Mouse (Mus musculus) heart, embryonic 12.5 days (tissue): ENCODE data around the gene Evi5l. TPM values are rescaled to one million over a fixed set of nuclear protein-coding genes. Genes with fewer than 3 reads are reported as not detected.
A peak's percentile ranks its signal among the peaks of the same experiment; 100 is the strongest.

Experiments used
- ATAC-seq: fragments of 200-750 bp; cut with Nextera tagmentation; 2 replicates; pipeline ENCODE4 v1.8.0; 2017; ENCODE audit warnings: moderate TSS enrichment, moderate library complexity; ENCODE audit not compliant: insufficient number of reproducible peaks, low FRiP score
- H3K27ac ChIP-seq: fragments of 300-500 bp; sonication (generic); 2 replicates; pipeline ENCODE4 v1.5.1; 2016; ENCODE audit warnings: mild to moderate bottlenecking, moderate library complexity; ENCODE audit not compliant: poor library complexity, severe bottlenecking
- H3K27me3 ChIP-seq: fragments of 300-500 bp; sonication (generic); replicated peaks from 2 replicates; pipeline ENCODE4 v1.6.1; 2016; ENCODE audit warnings: mild to moderate bottlenecking, moderate library complexity
- H3K36me3 ChIP-seq: fragments of 300-500 bp; sonication (generic); 2 replicates; pipeline ENCODE4 v1.6.1; 2016; ENCODE audit warnings: mild to moderate bottlenecking, moderate library complexity
- H3K4me1 ChIP-seq: fragments of 300-500 bp; sonication (generic); replicated peaks from 2 replicates; pipeline ENCODE4 v1.6.1; 2016; ENCODE audit warnings: mild to moderate bottlenecking
- H3K4me2 ChIP-seq: fragments of 300-500 bp; sonication (generic); 2 replicates; pipeline ENCODE4 v1.6.1; 2016; ENCODE audit warnings: mild to moderate bottlenecking, moderate library complexity
- H3K4me3 ChIP-seq: fragments of 300-500 bp; sonication (generic); 2 replicates; pipeline ENCODE4 v1.5.1; 2016; ENCODE audit warnings: mild to moderate bottlenecking
- H3K9ac ChIP-seq: fragments of 300-500 bp; sonication (generic); 2 replicates; pipeline ENCODE4 v1.6.1; 2016; ENCODE audit warnings: mild to moderate bottlenecking, moderate library complexity
- H3K9me3 ChIP-seq: fragments of 300-500 bp; sonication (generic); replicated peaks from 2 replicates; pipeline ENCODE4 v1.6.1; 2016; ENCODE audit warnings: mild to moderate bottlenecking, moderate library complexity
- WGBS: fragments of 180-500 bp; shearing (Covaris S2); methylation state at CpG from one replicate; pipeline ENCODE4 v1.1.7; 2016; 5-methylcytosine and 5-hydroxymethylcytosine counted together
- polyA plus RNA-seq: library from polyadenylated mRNA; unstranded; fragments of >200 nt; fragmentation: Nextera tagmentation; extraction: Ambion mirVana; gene quantifications from 2 replicates; pipeline ENCODE4 v1.2.1, GENCODE M21; 2016

The Evi5l gene
- polyA plus RNA-seq, 1 experiment from 2014 or later: 15.2 TPM

GRCm38 (mm10) chr8:4219617-4220016 lies 53.2 kb downstream of the Evi5l start:
- WGBS: 83% methylated on average over 3 of the region's 3 CpGs
- peaks cover 76% of the 10 kb centered on the region for H3K27me3 ChIP-seq

GRCm38 (mm10) chr8:4222059-4222458 lies 55.7 kb downstream of the Evi5l start:
- Histone ChIP-seq H3K4me2 (no peak overlapping the region), H3K36me3 (no peaks in the 10 kb centered on the region), H3K27me3 (peaks cover 70% of the 10 kb centered on the region), H3K9me3 (no peaks in the 10 kb centered on the region), H3K4me3 (no peak overlapping the region), H3K27ac (no peak overlapping the region), H3K4me1 (peaks cover 10% of the 10 kb centered on the region), H3K9ac (no peak overlapping the region)
- ATAC-seq: no peak

More at GRCm38 (mm10) chr8:4219617-4220016, 53.2 kb downstream of the Evi5l start:
- Histone ChIP-seq H3K4me3 (no peak overlapping the region), H3K9me3 (no peaks in the 10 kb centered on the region), H3K4me2 (no peak overlapping the region), H3K4me1 (peaks cover 17% of the 10 kb centered on the region; the same call in 1 of the 2 replicates), H3K36me3 (no peaks in the 10 kb centered on the region), H3K9ac (no peak overlapping the region), H3K27ac (no peak overlapping the region)
- ATAC-seq: no peak

- no peaks in the 10 kb centered on the region for H3K9me3 ChIP-seq
- peaks cover 7% of the 10 kb centered on the region for H3K4me1 ChIP-seq
- H3K4me2 ChIP-seq: peak overlapping the region; percentile 60
- H3K27ac ChIP-seq: no peak overlapping the region
- peaks cover 54% of the 10 kb centered on the region for H3K27me3 ChIP-seq
- 24% methylated on average over 4 of the region's 4 CpGs for WGBS
- H3K36me3 ChIP-seq: no peaks in the 10 kb centered on the region
- peak overlapping the region; percentile 33 for H3K4me3 ChIP-seq
- 0 out of 2 replicates have a peak, but pooled peaks have one; percentile 6 for ATAC-seq
- 0 out of 2 replicates have a peak overlapping the region, but pooled peaks have one; percentile 12 for H3K9ac ChIP-seq
Observed at GRCm38 (mm10) chr8:4226323-4226722, 60.0 kb downstream of the Evi5l start.

GRCm38 (mm10) chr8:4226739-4227347 lies 60.5 kb downstream of the Evi5l start, which contains the start of gene Lrrc8e:
Gene Lrrc8e, plus strand, starts transcription at chr8:4226827.
- peak; percentile 76 for ATAC-seq
- Histone ChIP-seq H3K9me3 (no peaks in the 10 kb centered on the region), H3K4me1 (peaks cover 7% of the 10 kb centered on the region), H3K4me3 (peak within 1 kb of the TSS; percentile 33), H3K36me3 (no peaks in the 10 kb centered on the region), H3K4me2 (peak within 1 kb of the TSS; percentile 60), H3K9ac (0 out of 2 replicates have a peak within 1 kb of the TSS, but pooled peaks have one; percentile 12), H3K27me3 (peaks cover 52% of the 10 kb centered on the region), H3K27ac (no peak within 1 kb of the TSS)
- WGBS: 3% methylated on average over 33 of the region's 33 CpGs

GRCm38 (mm10) chr8:4227919-4228318 lies 61.6 kb downstream of the Evi5l start:
- Histone ChIP-seq H3K36me3 (no peaks in the 10 kb centered on the region), H3K4me1 (peaks cover 7% of the 10 kb centered on the region), H3K27ac (no peak overlapping the region), H3K4me3 (no peak overlapping the region), H3K27me3 (peaks cover 57% of the 10 kb centered on the region), H3K9me3 (no peaks in the 10 kb centered on the region), H3K4me2 (no peak overlapping the region), H3K9ac (no peak overlapping the region)
- ATAC-seq: no peak
- WGBS: 86% methylated on average over 4 of the region's 4 CpGs

GRCm38 (mm10) chr8:4229784-4230183 lies 63.4 kb downstream of the Evi5l start:
- 58% methylated on average over 5 of the region's 5 CpGs for WGBS
- Histone ChIP-seq H3K4me1 (peaks cover 7% of the 10 kb centered on the region), H3K27ac (no peak overlapping the region), H3K36me3 (no peaks in the 10 kb centered on the region), H3K4me2 (no peak overlapping the region), H3K9me3 (no peaks in the 10 kb centered on the region), H3K4me3 (no peak overlapping the region), H3K27me3 (peaks cover 51% of the 10 kb centered on the region), H3K9ac (no peak overlapping the region)
- no peak for ATAC-seq

- no peak overlapping the region for H3K4me2 ChIP-seq
- H3K27me3 ChIP-seq: peaks cover 55% of the 10 kb centered on the region
- no peak for ATAC-seq
Observed at GRCm38 (mm10) chr8:4230612-4231351, 64.4 kb downstream of the Evi5l start.

GRCm38 (mm10) chr8:4237814-4238433 lies 71.6 kb downstream of the Evi5l start:
- H3K9me3 ChIP-seq: no peaks in the 10 kb centered on the region
- H3K27me3 ChIP-seq: peaks cover 15% of the 10 kb centered on the region
- H3K36me3 ChIP-seq: peaks cover 21% of the 10 kb centered on the region
- H3K4me1 ChIP-seq: peaks cover 23% of the 10 kb centered on the region
- peak overlapping the region; percentile 65 for H3K4me3 ChIP-seq
- peak overlapping the region; percentile 76 for H3K4me2 ChIP-seq
- no peak; the same call in 1 of the 2 replicates for ATAC-seq
- H3K27ac ChIP-seq: peak overlapping the region; percentile 89
- H3K9ac ChIP-seq: peak overlapping the region; percentile 79
- 15% methylated on average over 15 of the region's 15 CpGs for whole genome bisulfite sequencing

More at GRCm38 (mm10) chr8:4230612-4231351, 64.4 kb downstream of the Evi5l start:
- Histone ChIP-seq H3K36me3 (no peaks in the 10 kb centered on the region), H3K9me3 (no peaks in the 10 kb centered on the region), H3K4me1 (peaks cover 7% of the 10 kb centered on the region), H3K27ac (no peak overlapping the region), H3K4me3 (no peak overlapping the region), H3K9ac (no peak overlapping the region)
- WGBS: 44% methylated on average over 10 of the region's 10 CpGs

GRCm38 (mm10) chr8:4238434-4239192 lies 72.2 kb downstream of the Evi5l start, which contains the start of the genes Map2k7 and Gm49320:
Gene Map2k7, plus strand, starts transcription at chr8:4238740.
Gene Gm49320, plus strand, starts transcription at chr8:4238865.
- Histone ChIP-seq H3K27me3 (peaks cover 15% of the 10 kb centered on the region), H3K36me3 (peaks cover 28% of the 10 kb centered on the region), H3K4me2 (peak within 1 kb of the TSS; percentile 76), H3K9ac (peak within 1 kb of the TSS; percentile 81), H3K4me3 (peak within 1 kb of the TSS; percentile 65), H3K4me1 (peaks cover 23% of the 10 kb centered on the region), H3K27ac (peak within 1 kb of the TSS; percentile 89), H3K9me3 (no peaks in the 10 kb centered on the region)
- peak; percentile 95 for ATAC-seq
- 0% methylated on average over 69 of the region's 71 CpGs for WGBS

- Histone ChIP-seq H3K27me3 (peaks cover 15% of the 10 kb centered on the region), H3K27ac (peak overlapping the region; percentile 89), H3K4me1 (peaks cover 23% of the 10 kb centered on the region), H3K9me3 (no peaks in the 10 kb centered on the region), H3K9ac (peak overlapping the region; percentile 81), H3K36me3 (peaks cover 35% of the 10 kb centered on the region), H3K4me3 (peak overlapping the region; percentile 65), H3K4me2 (peak overlapping the region; percentile 76)
- WGBS: 12% methylated on average over 19 of the region's 19 CpGs
- no peak; the same call in 1 of the 2 replicates for ATAC-seq
Observed at GRCm38 (mm10) chr8:4239193-4239890, 73.0 kb downstream of the Evi5l start.
